Mouse (Mus musculus): ENCODE results near the gene Mef2c.
A peak's percentile ranks its signal among the peaks of the same experiment; 100 is the strongest.

The Mef2c gene

DNA sequence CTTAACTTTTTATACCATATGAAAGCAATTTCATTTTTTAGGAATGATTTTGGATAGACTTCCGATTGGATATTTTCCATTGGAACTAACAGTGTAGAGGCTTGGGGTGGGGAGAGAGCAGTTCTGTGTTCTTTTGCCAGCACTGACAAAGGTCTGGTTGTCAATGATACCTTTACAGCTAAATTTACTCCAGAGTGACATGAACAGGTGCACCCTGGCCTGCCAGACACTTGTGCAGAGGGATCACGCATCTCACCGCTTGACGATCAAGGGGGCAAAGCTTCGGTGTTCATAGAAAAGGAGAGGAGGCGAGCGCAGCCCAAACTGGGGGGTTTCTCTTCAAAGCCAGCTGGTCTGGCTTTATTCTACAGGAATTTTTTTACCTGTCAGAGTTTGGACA is at the start of gene Mef2c:
Gene Mef2c, plus strand, starts transcription at position 116 of the 400 bp plus-strand sequence.
- DNase-seq, result no peak

DNA sequence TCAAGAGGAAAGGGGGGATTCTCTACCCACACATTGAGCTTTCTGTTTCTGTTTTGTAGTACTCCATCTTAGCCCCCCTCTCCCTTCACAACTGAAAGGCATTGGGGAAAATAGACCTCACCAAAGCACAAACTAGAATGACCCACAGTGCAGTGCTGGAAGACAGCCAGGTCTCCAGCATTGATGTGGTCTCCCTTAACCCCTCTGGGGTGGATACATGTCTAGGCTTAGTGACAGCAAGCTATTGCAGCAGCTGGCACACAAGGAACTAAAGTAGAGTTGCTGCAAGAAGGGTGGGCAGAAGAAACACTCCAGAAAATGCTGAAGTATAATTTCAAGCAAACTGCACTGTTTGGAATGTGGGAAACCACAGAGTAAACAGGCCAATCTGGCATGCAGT is 45.1 kb upstream of the Mef2c start:
- DNase-seq, result no peak

GRCm38 (mm10) chr13:83459600-83459999 is 44.2 kb upstream of the Mef2c start:
- no peak for DNase-seq

- no peak for DNase-seq
These were observed 43.2 kb upstream of the Mef2c start for GRCm38 (mm10) chr13:83460620-83461019.

DNA sequence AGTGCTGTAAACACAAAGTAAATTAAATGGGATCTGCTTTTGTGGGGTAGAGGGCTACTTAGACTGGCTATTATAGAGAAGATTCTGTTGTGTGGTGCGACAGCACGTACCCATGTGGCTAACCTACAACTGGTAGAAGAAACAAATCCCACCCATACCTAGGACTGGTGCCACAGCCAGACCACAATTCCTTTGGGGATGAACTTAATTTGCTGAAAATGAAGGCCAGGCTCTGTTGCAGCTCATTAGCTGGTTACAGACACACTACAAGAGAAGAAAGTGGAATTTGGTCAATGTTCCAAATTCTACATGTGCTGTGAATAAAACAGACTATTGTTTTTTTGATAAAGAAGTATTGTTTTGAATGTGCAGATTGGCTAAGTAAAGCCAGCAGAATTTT is 42.3 kb upstream of the Mef2c start:
- DNase-seq, result no peak

GRCm38 (mm10) chr13:83466756-83467155 is 37.1 kb upstream of the Mef2c start:
- no peak for DNase-seq

DNA sequence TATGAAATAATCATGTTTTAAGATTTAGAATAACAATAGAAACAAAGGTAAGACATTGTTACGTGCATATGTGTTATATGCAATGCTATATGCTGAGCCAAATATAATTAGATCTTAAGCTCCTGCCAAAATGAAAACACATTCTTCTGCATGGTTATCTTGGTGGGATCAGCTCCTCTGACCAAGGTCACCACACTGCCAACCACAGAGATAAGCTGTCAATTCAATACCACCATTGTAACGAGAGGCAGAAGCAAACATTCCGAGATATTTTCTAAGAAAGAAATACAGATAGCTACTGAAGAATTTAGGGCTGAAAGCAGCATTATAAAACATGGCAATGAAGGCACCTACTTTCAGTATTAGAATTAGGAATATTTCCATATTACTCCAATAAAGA is 35.0 kb upstream of the Mef2c start:
- no peak for DNase-seq

- DNase-seq, result no peak
These were observed 30.1 kb upstream of the Mef2c start for GRCm38 (mm10) chr13:83473755-83474154.

GRCm38 (mm10) chr13:83480388-83480787 is 23.4 kb upstream of the Mef2c start:
- DNase-seq, result no peak

DNA sequence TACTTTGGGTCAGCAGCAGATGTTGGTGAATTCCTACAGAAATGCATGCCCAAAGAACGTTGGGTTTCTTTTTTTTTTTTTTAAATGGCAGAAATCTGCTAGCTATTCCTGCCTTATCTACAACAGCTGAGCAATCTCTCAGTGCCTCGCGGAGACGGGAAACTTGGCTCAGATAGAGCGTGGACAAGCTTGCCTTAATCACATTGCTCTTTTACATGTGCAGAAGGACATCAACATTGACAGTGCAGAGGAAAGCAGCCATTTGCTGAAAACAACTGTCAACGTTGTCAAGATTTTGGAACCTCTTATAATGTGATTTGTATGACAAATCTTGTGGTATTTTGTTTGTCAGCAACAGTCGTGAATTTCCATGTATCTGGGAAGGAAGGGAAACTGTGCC is 22.5 kb upstream of the Mef2c start:
- DNase-seq, result no peak

GRCm38 (mm10) chr13:83482087-83482486 is 21.7 kb upstream of the Mef2c start:
- no peak for DNase-seq

- no peak for DNase-seq
These were observed 19.6 kb upstream of the Mef2c start for GRCm38 (mm10) chr13:83484215-83484614.

DNA sequence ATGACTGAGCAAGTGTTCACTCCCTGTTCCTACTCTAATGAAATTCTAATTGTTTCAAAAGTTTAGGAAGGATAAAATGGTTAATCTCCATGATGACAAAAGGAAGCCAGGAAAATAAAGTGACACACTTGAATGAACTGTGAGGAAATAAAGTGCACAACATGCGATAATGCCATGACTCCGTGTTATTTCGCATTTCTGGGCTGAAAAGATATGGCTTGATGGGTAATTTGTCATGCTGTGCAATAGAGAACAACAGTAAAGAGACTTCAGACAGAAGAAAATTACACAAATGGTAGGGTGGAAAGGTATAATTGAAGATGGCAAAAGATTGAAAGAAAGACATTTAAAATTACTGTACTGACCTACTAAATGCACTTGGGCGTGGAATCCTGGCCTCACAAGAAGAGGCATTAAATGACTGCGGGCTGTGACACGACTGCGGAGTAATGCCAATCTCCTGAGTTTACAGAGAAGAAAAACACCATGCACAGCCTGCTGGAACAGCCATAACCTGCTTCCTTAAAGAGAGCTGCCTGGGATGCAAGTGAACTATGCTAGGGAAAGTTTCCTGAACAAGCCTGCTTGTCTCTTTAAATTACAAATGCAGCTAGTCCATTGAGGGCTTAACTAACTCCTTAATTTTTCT is 19.0 kb upstream of the Mef2c start:
- DNase-seq, result no peak

DNA sequence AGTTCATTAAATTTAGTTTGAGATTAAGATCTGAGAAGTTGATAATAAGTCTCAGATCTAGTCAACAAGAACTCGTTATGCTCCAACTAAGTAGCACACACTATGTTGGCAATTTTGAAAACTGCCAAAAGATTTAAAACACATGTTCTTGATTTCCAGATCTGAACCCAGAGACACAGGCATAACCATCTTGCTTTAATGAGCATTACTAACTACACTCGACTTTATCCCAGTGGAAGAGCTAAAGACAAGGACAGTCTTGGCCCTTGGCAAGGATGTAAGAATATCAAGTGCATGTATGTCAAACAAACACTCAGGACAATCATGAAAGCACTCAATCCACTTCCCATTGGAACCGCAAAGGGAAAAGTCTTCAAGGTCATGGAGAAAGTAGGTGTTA is 11.8 kb upstream of the Mef2c start:
- DNase-seq, result no peak

DNA sequence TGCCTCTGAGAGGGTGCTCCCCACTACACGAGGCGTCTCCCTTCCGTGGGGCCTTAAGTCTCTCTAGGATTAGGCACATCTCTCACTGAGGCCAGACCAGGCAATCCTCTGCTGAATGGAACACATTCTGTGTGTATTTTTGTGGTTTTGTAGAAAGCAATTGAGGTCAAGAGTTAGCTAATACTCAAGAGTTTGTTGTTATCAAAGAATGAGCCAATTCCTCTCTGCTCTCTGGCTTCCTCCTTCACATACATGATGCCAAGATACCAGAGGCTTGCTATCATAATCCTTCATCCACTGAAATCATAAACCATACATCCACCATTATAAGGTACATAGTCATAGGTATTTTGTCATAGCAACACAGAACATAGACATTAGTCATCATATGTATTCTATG is 6.1 kb upstream of the Mef2c start:
- no peak for DNase-seq

- DNase-seq, result no peak
These were observed 4.3 kb upstream of the Mef2c start for GRCm38 (mm10) chr13:83499526-83499925.

- DNase-seq, result no peak
These were observed 3.9 kb downstream of the Mef2c start for GRCm38 (mm10) chr13:83507687-83508086.

- no peak for DNase-seq
These were observed 11.2 kb downstream of the Mef2c start for GRCm38 (mm10) chr13:83515013-83515547.

DNA sequence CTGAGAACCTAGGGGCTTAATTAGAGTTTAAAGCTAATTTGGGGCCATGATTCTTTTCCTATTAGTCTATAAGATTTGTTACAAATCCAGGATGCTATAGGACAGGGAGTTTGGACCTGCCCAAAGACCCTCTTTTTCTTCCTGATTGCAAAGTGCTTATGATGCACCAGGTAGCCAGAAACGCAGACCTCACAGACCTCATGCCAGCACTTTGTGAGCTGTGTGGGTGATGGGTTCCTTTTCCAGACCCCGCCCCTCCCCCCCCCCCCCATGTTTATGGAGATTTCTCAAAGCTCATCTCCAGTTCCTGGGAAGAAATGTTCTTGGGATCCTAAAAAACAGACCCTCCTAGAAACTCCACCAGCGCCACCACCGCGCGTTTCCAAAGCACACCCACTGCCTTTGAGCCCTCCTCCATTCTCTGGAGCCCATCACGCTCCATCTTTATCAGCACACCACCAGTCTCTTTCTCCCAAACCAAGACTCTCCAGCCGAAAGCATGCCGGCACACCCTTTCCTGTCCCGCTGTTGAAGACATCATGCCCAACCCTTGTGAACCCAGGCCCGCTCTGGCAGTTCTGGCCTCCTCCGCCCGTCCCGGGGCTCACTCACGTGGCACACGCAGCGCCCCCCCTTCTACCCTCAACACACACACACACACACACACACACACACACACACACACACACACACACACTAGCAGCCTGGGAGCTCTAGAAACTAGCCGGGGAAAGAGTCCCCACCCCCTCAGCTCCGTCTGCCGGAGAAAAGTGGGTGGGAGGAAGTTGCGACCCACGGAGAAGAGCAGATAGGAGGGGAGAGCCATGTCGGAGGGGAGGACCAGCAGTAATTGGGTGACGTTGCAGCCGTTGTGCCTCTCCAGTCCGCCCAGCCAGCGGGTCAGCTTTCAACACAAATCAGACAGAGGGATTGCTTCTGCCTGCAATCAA is 14.1 kb downstream of the Mef2c start:
- DNase-seq, result peak; percentile 88

DNA sequence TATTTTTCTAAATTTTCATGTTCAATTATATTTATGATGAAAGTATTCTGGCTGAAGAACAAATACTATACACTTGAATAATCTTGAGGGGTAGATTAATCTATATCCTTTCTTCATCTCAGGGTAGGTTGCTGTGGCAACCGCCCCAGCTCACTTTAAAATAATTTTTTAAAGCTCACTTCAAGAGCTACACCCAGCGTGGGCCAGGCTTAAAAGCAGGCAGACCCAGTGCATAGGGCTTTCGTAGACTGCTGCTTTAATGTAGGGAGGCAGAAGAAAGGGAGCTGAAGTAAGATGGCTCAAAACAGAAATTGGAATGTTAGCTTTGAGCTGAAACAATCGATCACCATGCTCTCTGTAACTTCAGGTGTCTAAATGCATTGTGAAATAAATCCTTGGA is 17.0 kb downstream of the Mef2c start:
- no peak for DNase-seq

- peak; percentile 73 for DNase-seq
These were observed 19.6 kb downstream of the Mef2c start for GRCm38 (mm10) chr13:83523232-83523969.

GRCm38 (mm10) chr13:83524159-83524901 is 20.5 kb downstream of the Mef2c start:
- DNase-seq, result peak; percentile 72
